Mouse (Mus musculus): Measurements from ENCODE around the gene Ubxn6. TPM values are rescaled to one million over a fixed set of nuclear protein-coding genes. Genes with fewer than 3 reads are reported as not detected.

Gene Ubxn6
- total and polyA plus RNA-seq, 3 experiments: 28.2 to 42.2 TPM; not detected in 1

DNA sequence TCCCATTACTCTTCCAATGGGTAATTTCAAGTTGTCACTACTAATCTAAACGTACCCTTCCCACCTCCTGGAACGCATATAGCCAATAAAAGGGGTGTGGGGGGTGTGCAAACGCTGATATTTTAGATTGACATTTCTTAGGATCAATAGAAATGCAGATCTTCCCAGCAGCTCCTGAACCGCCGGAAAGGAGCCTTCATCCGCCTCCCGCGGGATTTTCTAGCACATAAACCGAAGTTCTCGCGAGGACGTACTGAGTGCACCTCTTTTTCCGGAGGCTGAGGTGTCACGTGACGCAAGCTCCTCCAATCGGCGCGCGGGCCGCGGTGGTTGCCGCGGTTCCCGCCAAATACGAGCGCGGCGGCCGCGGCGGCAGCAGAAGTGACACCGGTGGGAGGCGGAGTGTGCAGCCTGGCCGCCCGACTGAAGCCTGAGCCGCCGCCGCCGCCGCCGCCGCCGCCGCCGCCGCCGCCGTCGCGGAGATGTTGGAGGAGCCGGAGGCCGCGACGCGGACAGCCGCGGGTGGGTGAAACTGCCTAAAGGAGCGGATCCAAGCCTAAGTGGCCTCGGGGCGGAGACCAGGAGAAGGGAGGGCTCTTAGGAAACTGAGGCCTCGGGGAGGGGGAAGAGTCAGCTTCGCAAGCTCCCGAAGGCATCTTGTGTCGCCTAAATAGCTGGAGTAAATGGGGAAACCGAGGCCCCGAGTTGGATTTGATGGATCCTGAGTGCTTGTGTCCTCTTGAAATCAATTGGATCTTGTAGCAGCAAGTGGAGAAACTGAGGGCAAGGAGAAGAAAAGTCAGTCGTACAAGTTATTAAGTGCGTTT is 34.6 kb downstream of the Ubxn6 start, which contains the start of gene Chaf1a:
Gene Chaf1a (plus strand): TSS at position 410 of the 827 bp plus-strand sequence.
- Histone ChIP-seq H3K4me3 (ENCODE audit: control insufficient read depth in 1 of 2, insufficient read depth in 1 of 2, low read depth in 2 of 2, low read length in 2 of 2) (peak within 1 kb of the TSS; percentile 87 to 89), H3K36me3 (ENCODE audit: control insufficient read depth in 1 of 2, insufficient read depth in 2 of 2, low read length in 2 of 2) (peaks cover 13 to 34% of the 10 kb centered on the region in 2 experiments), H3K9ac (ENCODE audit: control insufficient read depth, low read depth, low read length, poor library complexity, severe bottlenecking) (peak within 1 kb of the TSS; percentile 98), H3K79me2 (ENCODE audit: control insufficient read depth, insufficient read depth, low read length, poor library complexity) (peaks cover 53% of the 10 kb centered on the region), H3K4me1 (ENCODE audit: control insufficient read depth in 1 of 2, insufficient read depth in 2 of 2, low read length in 2 of 2) (peaks cover 6 to 24% of the 10 kb centered on the region in 2 experiments), H3K27ac (ENCODE audit: control insufficient read depth, low read depth, low read length) (peak within 1 kb of the TSS; percentile 88), H3K9me3 (replicated peaks; ENCODE audit: insufficient read depth, low read length) (no peaks in the 10 kb centered on the region), H3K27me3 (ENCODE audit: control insufficient read depth in 1 of 2, insufficient read depth in 2 of 2, low read length in 2 of 2) (no peaks in the 10 kb centered on the region)
- TF ChIP-seq POLR2AphosphoS2 (IDR thresholded peaks at IDR 0.05; ENCODE audit: low read length): peak; percentile 50; the same call in 1 of the 2 replicates
- TF ChIP-seq ZKSCAN1 (IDR thresholded peaks at IDR 0.05; ENCODE audit: low read depth, low read length): no peak
- TF ChIP-seq CHD2 (IDR thresholded peaks at IDR 0.05; ENCODE audit: low read length): peak; percentile 97
- peak; percentile 85 for TF ChIP-seq TBP (IDR thresholded peaks at IDR 0.05; ENCODE audit: low read depth, low read length)
- TF ChIP-seq TCF12 (IDR thresholded peaks at IDR 0.05; ENCODE audit: low read depth, low read length): 0 out of 2 replicates have a peak, but pooled peaks have one; percentile 21
- peak; percentile 69 for TF ChIP-seq ELF1 (IDR thresholded peaks at IDR 0.05; ENCODE audit: low read depth, low read length)
- TF ChIP-seq ZMIZ1 (IDR thresholded peaks at IDR 0.05; ENCODE audit: low read depth, low read length): peak; percentile 41; the same call in 1 of the 2 replicates
- 0 out of 2 replicates have a peak, but pooled peaks have one; percentile 6 for TF ChIP-seq MYC (IDR thresholded peaks at IDR 0.05; ENCODE audit: low read depth, low read length)
- TF ChIP-seq ZC3H11A (IDR thresholded peaks at IDR 0.05; ENCODE audit: low read depth, low read length): no peak
- no peak for TF ChIP-seq ZNF384 (IDR thresholded peaks at IDR 0.05; ENCODE audit: low read depth, low read length)
- peak; percentile 84; the same call in 1 of the 2 replicates for TF ChIP-seq E2F4 (IDR thresholded peaks at IDR 0.05; ENCODE audit: borderline replicate concordance, low read depth, low read length)
- peak; percentile 99 for TF ChIP-seq USF1 (IDR thresholded peaks at IDR 0.05; ENCODE audit: low read depth, low read length)
- TF ChIP-seq NRF1 (IDR thresholded peaks at IDR 0.05; ENCODE audit: insufficient read depth, low read depth, low read length, poor library complexity, severe bottlenecking): no peak
- TF ChIP-seq POLR2A (IDR thresholded peaks at IDR 0.05; ENCODE audit: control insufficient read depth in 1 of 2, insufficient read depth in 1 of 2, low read depth in 1 of 2, low read length in 2 of 2, poor library complexity in 1 of 2): peak; percentile 66
- peak; percentile 95 for TF ChIP-seq MAX (IDR thresholded peaks at IDR 0.05; ENCODE audit: low read length)
- peak; percentile 82 to 94 for TF ChIP-seq USF2 (IDR thresholded peaks at IDR 0.05; ENCODE audit: borderline replicate concordance in 1 of 2, insufficient read depth in 1 of 2, low read depth in 1 of 2, low read length in 2 of 2)
- TF ChIP-seq SIN3A (IDR thresholded peaks at IDR 0.05; ENCODE audit: low read length): peak; percentile 72
- peak; percentile 84 for TF ChIP-seq HCFC1 (IDR thresholded peaks at IDR 0.05; ENCODE audit: low read depth, low read length)
- TF ChIP-seq MAZ (IDR thresholded peaks at IDR 0.05; ENCODE audit: low read depth, low read length): 0 out of 2 replicates have a peak, but pooled peaks have one; percentile 32
- TF ChIP-seq JUND (IDR thresholded peaks at IDR 0.05; ENCODE audit: low read depth, low read length): no peak
- TF ChIP-seq NELFE (IDR thresholded peaks at IDR 0.05; ENCODE audit: low read depth, low read length): peak; percentile 66
- peak; percentile 86 for TF ChIP-seq GATA1 (IDR thresholded peaks at IDR 0.05; ENCODE audit: low read depth, low read length)
- no peak for TF ChIP-seq MEF2A (IDR thresholded peaks at IDR 0.05; ENCODE audit: extremely low read depth, insufficient replicate concordance, low read depth, low read length, poor library complexity, severe bottlenecking)
- peak; percentile 99 for DNase-seq (ENCODE audit: low read depth, low spot score)

Measured in MEL (cell line).